Comparison of ENCODE assay signal across 8 mouse cellular contexts in genomic region chrX:95166317-95166716, GRCm38 (mm10). TPM values are rescaled to one million over a fixed set of nuclear protein-coding genes. Genes with fewer than 3 reads are reported as not detected.
DNase-seq lines count a peak whose midpoint lies in the region; ATAC-seq lines count a peak whose summit lies in the region.

No protein-coding gene starts in this region.

- H3K9ac ChIP-seq in hindbrain, embryonic 16.5 days (ENCODE audit: low read depth, low read length): peak overlapping the region; percentile 69

- no peaks in the 10 kb centered on the region for H3K27me3 ChIP-seq in hindbrain, embryonic 16.5 days (replicated peaks; ENCODE audit: control insufficient read depth, insufficient read depth, low read length)

- no peaks in the 10 kb centered on the region for H3K36me3 ChIP-seq in hindbrain, embryonic 16.5 days (ENCODE audit: control insufficient read depth, insufficient read depth, low read length)
- H3K36me3 ChIP-seq in macrophage (ENCODE audit: inconsistent target): no peaks in the 10 kb centered on the region

- H3K9me3 ChIP-seq in hindbrain, embryonic 16.5 days (ENCODE audit: control insufficient read depth, low read length): no peaks in the 10 kb centered on the region

- H3K4me1 ChIP-seq in hindbrain, embryonic 16.5 days (ENCODE audit: control insufficient read depth, insufficient read depth, low read depth, low read length): peaks cover 6% of the 10 kb centered on the region

- DNase-seq in NIH3T3 (ENCODE audit: low read depth): peak; percentile 93
- DNase-seq in cerebellum, postnatal 10 days: peak; percentile 84 to 91
- peak; percentile 80 to 91 for DNase-seq in frontal cortex, postnatal 36 days (ENCODE audit: low spot score in 2 of 2)
- peak; percentile 74 to 86 for DNase-seq in left cerebral cortex, adult 18-20 months (ENCODE audit: low spot score in 2 of 2)
- peak; percentile 93 for DNase-seq in right cerebral cortex, adult 18-20 months
- peak; percentile 32 for DNase-seq in urinary bladder, postnatal 10 days (ENCODE audit: low spot score)

- peak overlapping the region; percentile 85 for H3K27ac ChIP-seq in hindbrain, embryonic 16.5 days (ENCODE audit: low read depth, low read length)
- H3K27ac ChIP-seq in macrophage: peak overlapping the region; percentile 51

- H3K79me2 ChIP-seq in macrophage (ENCODE audit: inconsistent target): no peaks in the 10 kb centered on the region

- H3K4me2 ChIP-seq in hindbrain, embryonic 16.5 days (ENCODE audit: low read length): peak overlapping the region; percentile 73

- 18% methylated on average over 16 of the region's 16 CpGs for WGBS in hindbrain, embryonic 16.5 days
- WGBS in macrophage (ENCODE audit: missing documents): 21% methylated on average over 14 of the region's 16 CpGs

- peak overlapping the region; percentile 50 for H3K4me3 ChIP-seq in hindbrain, embryonic 16.5 days (ENCODE audit: low read length)
- H3K4me3 ChIP-seq in macrophage (ENCODE audit: inconsistent target): peak overlapping the region; percentile 52

- ATAC-seq in hindbrain, embryonic 16.5 days: peak; percentile 99

RNA-seq across cellular contexts. Expression of gene Arhgef9, which starts 30.3 kb away (rescaled TPM):
- polyA plus RNA-seq in hindbrain, embryonic 16.5 days (2015; fragmentation: Nextera tagmentation; extraction: Ambion mirVana): 47.7 and 48.0 TPM in 2 replicates
- 100 to 1,000 TPM; 293 to 298 TPM for total RNA-seq in left cerebral cortex, adult 18-20 months (2021)
- total RNA-seq in macrophage (2018; cell fraction: chromatin; rRNA removed): 1 to 10 TPM in 8 of 26 experiments, under 1 TPM in 10, not detected in 8; 0.20 to 2.0 (median 0.63) TPM
- total RNA-seq in macrophage (2018; cell fraction: cytosol; rRNA removed): under 1 TPM in 24 of 26 experiments, not detected in 2; 0.04 to 0.44 (median 0.13) TPM
- 1 to 10 TPM in 4 of 26 experiments, under 1 TPM in 17, not detected in 5; 0.22 to 2.0 (median 0.46) TPM for total RNA-seq in macrophage (2018; cell fraction: nucleus; rRNA removed)
- 0.34 to 0.38 TPM in 2 of 3 replicates, not detected in the other for polyA plus RNA-seq in macrophage (2018)

Comparison
In these comparisons a context has a peak if more than half of its experiments do, and no peak if none do; other contexts are left out.
1. Peak in every context shown above with its lines: DNase-seq, ATAC-seq, H3K4me3 ChIP-seq and H3K27ac ChIP-seq.
2. DNase-seq: peak in every context shown above with its lines; median percentile 93 in NIH3T3; 93 in right cerebral cortex, adult 18-20 months; 88 in cerebellum, postnatal 10 days; 86 in frontal cortex, postnatal 36 days; 80 in left cerebral cortex, adult 18-20 months; 32 in urinary bladder, postnatal 10 days.
3. RNA of gene Arhgef9, which starts 30.3 kb away (polyA plus RNA-seq): 47.7 to 48.0 TPM in hindbrain, embryonic 16.5 days; 0.34 to 0.38 TPM in macrophage; every median in the first group is over 10 times any median in the second.